Mouse (Mus musculus) liver, adult 2 months (tissue): ENCODE results near the gene Rpl11. TPM values are rescaled to one million over a fixed set of nuclear protein-coding genes. Genes with fewer than 3 reads are reported as not detected.
A peak's percentile ranks its signal among the peaks of the same experiment; 100 is the strongest.

ENCODE experiments used
- DNase-seq: peaks from one replicate; pipeline ENCODE4 v3.0.0-alpha.2; 2011; ENCODE audit warnings: low read depth, low spot score; ENCODE audit errors: extremely low read depth
- H3K27ac ChIP-seq: fragments of 200-500 bp; replicated peaks from 2 replicates; pipeline ENCODE4 v1.5.1; 2012; ENCODE audit warnings: low read depth, mild to moderate bottlenecking, control low read depth, inconsistent platforms, low read length; ENCODE audit not compliant: insufficient read depth
- H3K27me3 ChIP-seq: fragments of 200-500 bp; 2 replicates; pipeline ENCODE4 v1.6.1; 2012; ENCODE audit warnings: mild to moderate bottlenecking, moderate library complexity, low read length, inconsistent platforms; ENCODE audit not compliant: control insufficient read depth, insufficient read depth
- H3K36me3 ChIP-seq: fragments of 200-500 bp; 2 replicates; pipeline ENCODE4 v1.6.1; 2012; ENCODE audit warnings: low read length, inconsistent platforms; ENCODE audit not compliant: control insufficient read depth, insufficient read depth
- H3K4me1 ChIP-seq: fragments of 200-500 bp; 2 replicates; pipeline ENCODE4 v1.6.1; 2011; ENCODE audit warnings: low read length; ENCODE audit not compliant: control insufficient read depth, insufficient read depth
- H3K4me3 ChIP-seq: fragments of 200-500 bp; 2 replicates; pipeline ENCODE4 v1.5.1; 2011; ENCODE audit warnings: low read depth, mild to moderate bottlenecking, control low read depth, low read length, moderate library complexity; ENCODE audit not compliant: insufficient read depth
- H3K79me2 ChIP-seq: fragments of 200-500 bp; 2 replicates; pipeline ENCODE4 v1.6.1; 2012; ENCODE audit warnings: inconsistent platforms, mild to moderate bottlenecking, low read length, moderate library complexity; ENCODE audit not compliant: control insufficient read depth, insufficient read depth
- H3K9ac ChIP-seq: fragments of 200-500 bp; 2 replicates; pipeline ENCODE4 v1.6.1; 2012; ENCODE audit warnings: low read depth, mild to moderate bottlenecking, control low read depth, inconsistent platforms, low read length
- CTCF ChIP-seq: fragments of 200-500 bp; IDR thresholded peaks from 2 replicates; pipeline ENCODE4 v1.5.1; 2011; ENCODE audit warnings: low read depth, low read length, control low read depth
- POLR2A ChIP-seq: fragments of 200-500 bp; IDR thresholded peaks from 2 replicates; pipeline ENCODE4 v1.6.1; 2011; ENCODE audit warnings: low read length, control low read depth; ENCODE audit not compliant: insufficient read depth; ENCODE audit errors: extremely low read depth
- WGBS: fragments of 180-500 bp; shearing (Covaris S2); methylation state at CpG from one replicate; pipeline ENCODE4 v1.1.7; 2018; 5-methylcytosine and 5-hydroxymethylcytosine counted together
- polyA plus RNA-seq: library from polyadenylated mRNA; depleted of rRNA; stranded (reverse); fragments of >200 nt; gene quantifications from 2 replicates; pipeline ENCODE4 v1.2.3, GENCODE M21; 2012
- total RNA-seq: library from RNA; depleted of rRNA; stranded (reverse); fragments of >200 nt; gene quantifications from 2 replicates; pipeline ENCODE4 v1.2.3, GENCODE M21; 2014

Rpl11 gene
- total and polyA plus RNA-seq, 2 experiments: 162 to 504 TPM

DNA sequence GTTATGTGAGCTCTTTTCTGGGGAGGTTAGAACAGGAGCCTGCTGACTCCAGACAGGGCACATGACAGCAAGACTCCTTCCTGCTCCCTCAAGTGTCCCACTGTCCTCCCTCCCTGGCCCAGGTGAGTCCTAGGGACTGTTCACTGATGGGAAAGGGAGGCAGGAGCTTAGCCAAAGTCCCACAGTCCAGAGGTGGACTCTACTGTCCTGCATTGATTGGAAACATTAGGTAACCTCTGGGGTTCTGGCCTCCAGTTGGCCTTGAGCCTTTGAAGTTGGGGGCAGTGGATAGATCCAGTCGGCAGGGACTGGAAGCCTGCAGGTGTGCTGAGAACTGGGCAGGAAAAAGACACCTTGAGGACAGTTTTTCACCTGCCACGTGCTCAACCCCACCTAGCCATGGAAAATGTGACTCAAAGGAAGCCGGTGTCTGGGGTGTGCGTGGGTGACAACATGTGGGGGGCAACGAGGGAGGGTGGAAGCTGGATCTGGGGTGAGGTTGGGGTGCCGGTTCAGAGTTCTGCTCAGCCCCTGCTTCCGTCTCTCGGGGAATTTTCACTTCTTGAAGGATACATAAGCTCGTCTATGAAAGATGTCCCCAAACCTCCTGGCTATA lies 42.4 kb upstream of the Rpl11 start:
- DNase-seq: peak; percentile 97
- H3K27ac ChIP-seq: peak overlapping the region; percentile 70
- H3K79me2 ChIP-seq: no peaks in the 10 kb centered on the region
- TF ChIP-seq POLR2A (no peak), CTCF (no peak)
- H3K36me3 ChIP-seq: no peaks in the 10 kb centered on the region
- no peak overlapping the region for H3K4me3 ChIP-seq
- WGBS: 60% methylated on average over 9 of the region's 9 CpGs
- peak overlapping the region; percentile 44 for H3K9ac ChIP-seq
- no peaks in the 10 kb centered on the region for H3K27me3 ChIP-seq
- H3K4me1 ChIP-seq: peaks cover 14% of the 10 kb centered on the region

- peak overlapping the region; percentile 70 for H3K27ac ChIP-seq
- 64% methylated on average over 18 of the region's 18 CpGs for WGBS
Observed at GRCm38 (mm10) chr4:136094519-136095219, 41.4 kb upstream of the Rpl11 start.

DNA sequence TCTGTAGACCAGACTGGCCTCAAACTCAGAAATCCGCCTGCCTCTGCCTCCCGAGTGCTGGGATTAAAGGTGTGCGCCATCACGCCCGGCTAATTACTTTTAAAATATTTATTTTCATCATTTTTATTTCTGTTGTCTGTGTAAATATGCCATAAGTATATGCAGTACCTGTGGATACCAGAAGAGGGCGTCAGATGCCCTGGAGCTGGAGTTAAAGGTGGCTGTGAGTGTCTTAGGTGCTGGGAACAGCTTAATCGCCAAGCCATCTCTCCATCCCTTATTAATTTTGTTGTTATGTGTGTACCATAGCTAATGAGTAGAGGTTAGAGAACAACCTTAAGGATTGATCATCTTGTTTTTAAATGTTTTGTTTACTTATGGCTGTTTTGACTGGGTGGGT lies 39.3 kb upstream of the Rpl11 start:
- WGBS: 93% methylated on average over 7 of the region's 7 CpGs
- H3K27me3 ChIP-seq: no peaks in the 10 kb centered on the region
- no peaks in the 10 kb centered on the region for H3K36me3 ChIP-seq
- H3K27ac ChIP-seq: no peak overlapping the region
- no peak overlapping the region for H3K9ac ChIP-seq
- DNase-seq: no peak
- peaks cover 14% of the 10 kb centered on the region for H3K4me1 ChIP-seq
- peak; percentile 36; the same call in 1 of the 2 replicates for TF ChIP-seq CTCF
- TF ChIP-seq POLR2A: no peak
- H3K79me2 ChIP-seq: no peaks in the 10 kb centered on the region
- no peak overlapping the region for H3K4me3 ChIP-seq

More at GRCm38 (mm10) chr4:136094519-136095219, 41.4 kb upstream of the Rpl11 start:
- no peaks in the 10 kb centered on the region for H3K36me3 ChIP-seq
- H3K9ac ChIP-seq: 0 out of 2 replicates have a peak overlapping the region, but pooled peaks have one; percentile 27
- H3K4me1 ChIP-seq: peaks cover 14% of the 10 kb centered on the region
- H3K4me3 ChIP-seq: no peak overlapping the region
- TF ChIP-seq CTCF (no peak), POLR2A (no peak)
- peak; percentile 92 for DNase-seq
- no peaks in the 10 kb centered on the region for H3K79me2 ChIP-seq
- no peaks in the 10 kb centered on the region for H3K27me3 ChIP-seq

- no peaks in the 10 kb centered on the region for H3K36me3 ChIP-seq
- peaks cover 17% of the 10 kb centered on the region for H3K4me1 ChIP-seq
- TF ChIP-seq CTCF (no peak), POLR2A (no peak)
- 44% methylated on average over 4 of the region's 4 CpGs for WGBS
- H3K9ac ChIP-seq: no peak overlapping the region
- DNase-seq: peak; percentile 84
- H3K4me3 ChIP-seq: no peak overlapping the region
- H3K79me2 ChIP-seq: no peaks in the 10 kb centered on the region
- H3K27ac ChIP-seq: no peak overlapping the region
- H3K27me3 ChIP-seq: no peaks in the 10 kb centered on the region
Observed at GRCm38 (mm10) chr4:136091346-136091745, 38.1 kb upstream of the Rpl11 start.

- peaks cover 9% of the 10 kb centered on the region for H3K4me1 ChIP-seq
- H3K27ac ChIP-seq: no peak overlapping the region
- TF ChIP-seq CTCF (no peak), POLR2A (no peak)
- no peak overlapping the region for H3K4me3 ChIP-seq
- H3K79me2 ChIP-seq: no peaks in the 10 kb centered on the region
- DNase-seq: no peak
- H3K9ac ChIP-seq: no peak overlapping the region
- 71% methylated on average over 11 of the region's 11 CpGs for WGBS
- no peaks in the 10 kb centered on the region for H3K36me3 ChIP-seq
- H3K27me3 ChIP-seq: no peaks in the 10 kb centered on the region
Observed at GRCm38 (mm10) chr4:136089748-136090583, 36.7 kb upstream of the Rpl11 start.
